Mouse (Mus musculus) myocyte (in vitro differentiated cells): ENCODE results near the gene Cep85l.

Experiments
- CEBPB ChIP-seq: IDR thresholded peaks from 2 replicates; pipeline ENCODE4 v1.6.1; 2011; ENCODE audit warnings: mild to moderate bottlenecking, moderate library complexity; ENCODE audit not compliant: poor library complexity, insufficient read depth, severe bottlenecking
- E2F4 ChIP-seq: IDR thresholded peaks from one replicate; pipeline ENCODE4 v1.6.1; 2011; ENCODE audit warnings: mild to moderate bottlenecking, control low read depth, moderate library complexity; ENCODE audit not compliant: insufficient read depth
- MAX ChIP-seq: IDR thresholded peaks from one replicate; pipeline ENCODE4 v1.6.1; 2011; ENCODE audit warnings: low read depth, mild to moderate bottlenecking, control low read depth
- MYOG ChIP-seq, 3 experiments: IDR thresholded peaks; one replicate each; pipeline ENCODE4 v1.6.1; 2011; ENCODE audit warnings: control low read depth in 2 of 3, low read depth in 2 of 3, mild to moderate bottlenecking in 2 of 3; ENCODE audit not compliant: insufficient read length in 2 of 3, control insufficient read depth in 1 of 3, insufficient read depth in 1 of 3
- POLR2A ChIP-seq: IDR thresholded peaks from one replicate; pipeline ENCODE4 v1.6.1; 2011; ENCODE audit warnings: low read depth, mild to moderate bottlenecking, control low read depth, moderate library complexity; ENCODE audit not compliant: insufficient read length
- POLR2AphosphoS2 ChIP-seq: IDR thresholded peaks from one replicate; pipeline ENCODE4 v1.6.1; 2011; ENCODE audit warnings: low read depth, control low read depth; ENCODE audit not compliant: insufficient read length
- USF1 ChIP-seq: IDR thresholded peaks from one replicate; pipeline ENCODE4 v1.6.1; 2011; ENCODE audit warnings: low read depth, mild to moderate bottlenecking, control low read depth, moderate library complexity

DNA sequence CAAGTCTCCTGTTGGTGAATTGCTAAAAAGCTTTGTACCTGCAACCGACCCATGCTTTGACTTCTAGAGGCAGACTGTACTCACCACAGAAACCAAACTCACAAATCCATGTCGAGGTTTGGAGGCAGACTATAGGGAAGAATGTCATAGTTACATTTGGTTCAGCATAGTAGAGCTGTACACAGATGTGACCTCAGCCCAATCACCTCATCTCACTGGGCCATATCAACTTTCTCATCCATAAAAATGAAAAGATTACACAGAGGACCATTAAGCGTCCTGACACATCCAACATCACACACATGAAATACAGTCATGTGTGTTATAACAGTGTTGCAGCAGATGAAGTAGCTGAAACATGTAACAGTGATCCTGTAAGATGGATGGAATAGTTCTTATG lies 19.3 kb upstream of the Cep85l start:
- TF ChIP-seq MAX (no peak), POLR2AphosphoS2 (no peak), E2F4 (no peak), MYOG (IDR thresholded peaks at IDR 0.05; ENCODE audit: control insufficient read depth in 1 of 3, insufficient read depth in 1 of 3, insufficient read length in 2 of 3, low read depth in 2 of 3) (no peak), POLR2A (no peak), CEBPB (no peak), USF1 (no peak)
